Mouse (Mus musculus): ENCODE measurements around the gene Limd1. TPM values are rescaled to one million over a fixed set of nuclear protein-coding genes. Genes with fewer than 3 reads are reported as not detected.

Gene Limd1
- polyA plus RNA-seq, 1 experiment from 2014 or later: 30.9 TPM

- Histone ChIP-seq H3K4me3 (ENCODE audit: low read depth, low read length) (no peak overlapping the region), H3K9me3 (replicated peaks; ENCODE audit: control insufficient read depth, low read length) (no peaks in the 10 kb centered on the region), H3K27me3 (ENCODE audit: control insufficient read depth, insufficient read depth, low read length) (no peaks in the 10 kb centered on the region), H3K36me3 (ENCODE audit: control insufficient read depth, insufficient read depth, low read length) (peaks cover 12% of the 10 kb centered on the region), H3K4me2 (no peak overlapping the region), H3K27ac (ENCODE audit: low read depth, low read length) (no peak overlapping the region), H3K4me1 (ENCODE audit: control insufficient read depth, insufficient read depth, low read length) (no peaks in the 10 kb centered on the region), H3K9ac (ENCODE audit: low read depth, low read length) (no peak overlapping the region)
- WGBS (ENCODE audit: insufficient replicate concordance): 83% methylated on average over 2 of the region's 2 CpGs
- ATAC-seq (replicated peaks; ENCODE audit: insufficient number of reproducible peaks, low FRiP score, low TSS enrichment): no peak
Observed at GRCm38 (mm10) chr9:123512482-123512881, 34.0 kb downstream of the Limd1 start.

DNA sequence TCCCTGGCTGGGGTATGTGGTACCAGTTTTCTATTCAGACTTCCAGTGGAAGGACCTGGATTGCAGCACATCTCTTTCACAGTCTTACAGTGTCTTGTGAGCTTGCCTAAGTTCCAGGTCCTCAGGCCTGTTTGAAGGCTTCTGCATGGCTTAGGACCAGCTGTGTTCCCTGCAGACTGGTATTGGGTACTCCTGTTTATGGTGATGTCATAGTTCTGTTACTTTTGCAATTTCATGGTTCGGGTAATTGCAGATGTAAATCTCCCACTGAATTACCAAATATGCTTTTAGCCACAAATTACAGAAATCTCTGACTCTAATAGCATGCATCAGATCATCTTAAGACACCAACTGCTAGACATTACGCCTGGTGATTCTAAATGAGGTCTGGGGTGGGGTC lies 36.6 kb downstream of the Limd1 start:
- Histone ChIP-seq H3K27ac (ENCODE audit: low read depth, low read length) (no peak overlapping the region), H3K4me2 (no peak overlapping the region), H3K9ac (ENCODE audit: low read depth, low read length) (no peak overlapping the region), H3K4me1 (ENCODE audit: control insufficient read depth, insufficient read depth, low read length) (no peaks in the 10 kb centered on the region), H3K4me3 (ENCODE audit: low read depth, low read length) (no peak overlapping the region), H3K36me3 (ENCODE audit: control insufficient read depth, insufficient read depth, low read length) (peaks cover 20% of the 10 kb centered on the region), H3K9me3 (replicated peaks; ENCODE audit: control insufficient read depth, low read length) (no peaks in the 10 kb centered on the region), H3K27me3 (ENCODE audit: control insufficient read depth, insufficient read depth, low read length) (no peaks in the 10 kb centered on the region)
- ATAC-seq (replicated peaks; ENCODE audit: insufficient number of reproducible peaks, low FRiP score, low TSS enrichment): no peak
- 88% methylated on average over 2 of the region's 2 CpGs for WGBS (ENCODE audit: insufficient replicate concordance)

DNA sequence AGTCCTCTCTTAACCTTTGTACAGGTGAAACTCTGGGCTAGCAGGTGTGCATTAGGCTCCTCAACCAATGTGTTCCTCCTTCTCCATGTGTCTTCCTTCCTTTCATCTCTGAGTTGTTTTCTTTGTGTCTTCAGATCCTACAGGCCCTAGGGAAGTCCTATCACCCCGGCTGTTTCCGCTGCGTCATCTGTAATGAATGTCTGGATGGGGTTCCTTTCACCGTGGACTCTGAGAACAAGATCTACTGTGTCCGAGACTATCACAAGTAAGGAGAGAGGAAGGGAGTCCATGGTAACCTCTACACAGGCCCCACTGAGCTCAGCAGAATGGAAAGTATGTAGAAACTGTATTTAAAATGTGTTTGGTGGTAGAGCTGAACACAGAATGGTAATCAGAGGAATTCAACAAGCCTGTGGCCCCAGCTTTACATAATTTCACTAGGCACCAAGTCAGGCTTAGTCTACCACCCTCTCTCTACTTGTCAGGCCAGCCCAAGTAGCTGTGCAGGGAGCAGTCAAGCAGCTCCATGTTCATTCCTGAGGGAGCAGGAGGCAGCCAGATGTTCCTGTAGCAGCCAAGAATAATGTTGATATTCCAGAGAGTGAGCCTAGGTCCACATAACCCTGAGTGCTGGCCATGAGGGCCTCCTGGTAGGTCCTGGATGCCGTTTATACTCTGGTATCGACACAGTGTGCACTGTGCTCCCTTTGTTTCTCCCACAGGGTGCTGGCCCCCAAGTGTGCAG lies 38.3 kb downstream of the Limd1 start:
- H3K27ac ChIP-seq (ENCODE audit: low read depth, low read length): peak overlapping the region; percentile 7

DNA sequence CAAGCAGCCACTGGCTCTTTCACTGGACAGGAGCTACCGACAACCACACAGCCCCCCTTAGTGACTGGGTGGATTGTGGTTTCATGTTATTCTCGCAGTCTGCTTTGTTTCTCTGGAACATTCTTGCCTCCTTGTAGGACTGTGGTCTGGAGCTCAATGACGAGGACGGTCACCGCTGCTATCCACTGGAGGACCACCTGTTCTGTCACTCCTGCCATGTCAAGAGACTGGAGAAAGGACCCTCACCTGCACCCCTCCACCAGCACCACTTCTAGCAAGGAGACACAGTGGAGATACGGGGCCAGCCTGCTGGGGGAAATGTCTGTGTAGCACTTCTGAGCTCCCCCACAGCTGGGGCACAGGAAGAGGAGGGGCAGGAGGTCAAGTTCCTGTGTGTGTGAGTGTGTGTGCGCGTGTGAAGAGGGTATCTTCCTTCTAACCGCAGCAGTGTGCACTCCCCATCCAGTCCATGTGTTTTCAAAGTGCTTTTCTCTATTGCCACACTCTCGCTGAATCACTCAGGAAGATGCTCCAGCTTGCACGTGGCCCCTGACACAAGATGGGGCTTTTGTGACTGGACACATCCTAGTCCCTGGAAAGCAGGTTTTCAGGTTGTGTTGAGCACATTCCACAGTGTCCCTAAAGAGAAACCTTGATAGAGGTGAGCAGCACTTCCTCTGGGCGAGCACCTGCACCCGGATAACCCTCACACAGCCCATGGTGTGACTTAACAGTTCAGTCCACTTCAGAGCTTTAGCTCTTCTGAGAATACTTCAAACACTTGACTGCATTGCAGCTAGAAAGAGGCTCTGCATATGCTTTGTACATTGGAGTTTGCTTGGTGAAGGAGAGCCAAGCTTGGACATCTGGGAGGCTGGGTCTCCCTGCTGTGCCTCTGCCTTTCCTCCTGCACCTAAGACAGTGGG lies 40.7 kb downstream of the Limd1 start:
- no peak overlapping the region for H3K27ac ChIP-seq (ENCODE audit: low read depth, low read length)
- 81% methylated on average over 13 of the region's 13 CpGs for WGBS (ENCODE audit: insufficient replicate concordance)
- no peaks in the 10 kb centered on the region for H3K27me3 ChIP-seq (ENCODE audit: control insufficient read depth, insufficient read depth, low read length)

More for the DNA sequence above, 38.3 kb downstream of the Limd1 start:
- Histone ChIP-seq H3K4me3 (ENCODE audit: low read depth, low read length) (no peak overlapping the region), H3K9ac (ENCODE audit: low read depth, low read length) (no peak overlapping the region), H3K27me3 (ENCODE audit: control insufficient read depth, insufficient read depth, low read length) (no peaks in the 10 kb centered on the region), H3K36me3 (ENCODE audit: control insufficient read depth, insufficient read depth, low read length) (peaks cover 20% of the 10 kb centered on the region), H3K4me2 (no peak overlapping the region), H3K4me1 (ENCODE audit: control insufficient read depth, insufficient read depth, low read length) (no peaks in the 10 kb centered on the region), H3K9me3 (replicated peaks; ENCODE audit: control insufficient read depth, low read length) (no peaks in the 10 kb centered on the region)
- WGBS (ENCODE audit: insufficient replicate concordance): 63% methylated on average over 7 of the region's 7 CpGs
- no peak for ATAC-seq (replicated peaks; ENCODE audit: insufficient number of reproducible peaks, low FRiP score, low TSS enrichment)

GRCm38 (mm10) chr9:123520735-123521134 lies 42.2 kb downstream of the Limd1 start:
- Histone ChIP-seq H3K9ac (ENCODE audit: low read depth, low read length) (no peak overlapping the region), H3K4me3 (ENCODE audit: low read depth, low read length) (no peak overlapping the region), H3K4me2 (no peak overlapping the region), H3K9me3 (replicated peaks; ENCODE audit: control insufficient read depth, low read length) (no peaks in the 10 kb centered on the region), H3K27ac (ENCODE audit: low read depth, low read length) (no peak overlapping the region), H3K27me3 (ENCODE audit: control insufficient read depth, insufficient read depth, low read length) (no peaks in the 10 kb centered on the region), H3K4me1 (ENCODE audit: control insufficient read depth, insufficient read depth, low read length) (no peaks in the 10 kb centered on the region), H3K36me3 (ENCODE audit: control insufficient read depth, insufficient read depth, low read length) (peaks cover 17% of the 10 kb centered on the region)
- no peak for ATAC-seq (replicated peaks; ENCODE audit: insufficient number of reproducible peaks, low FRiP score, low TSS enrichment)
- WGBS (ENCODE audit: insufficient replicate concordance): 74% methylated on average over 3 of the region's 3 CpGs

More for the DNA sequence above, 40.7 kb downstream of the Limd1 start:
- Histone ChIP-seq H3K36me3 (ENCODE audit: control insufficient read depth, insufficient read depth, low read length) (peaks cover 17% of the 10 kb centered on the region), H3K4me3 (ENCODE audit: low read depth, low read length) (no peak overlapping the region), H3K9me3 (replicated peaks; ENCODE audit: control insufficient read depth, low read length) (no peaks in the 10 kb centered on the region), H3K4me1 (ENCODE audit: control insufficient read depth, insufficient read depth, low read length) (no peaks in the 10 kb centered on the region), H3K9ac (ENCODE audit: low read depth, low read length) (no peak overlapping the region), H3K4me2 (no peak overlapping the region)
- ATAC-seq (replicated peaks; ENCODE audit: insufficient number of reproducible peaks, low FRiP score, low TSS enrichment): no peak

- Histone ChIP-seq H3K4me3 (ENCODE audit: low read depth, low read length) (no peak overlapping the region), H3K4me2 (no peak overlapping the region), H3K4me1 (ENCODE audit: control insufficient read depth, insufficient read depth, low read length) (peaks cover 3% of the 10 kb centered on the region; the same call in 1 of the 2 replicates), H3K27me3 (ENCODE audit: control insufficient read depth, insufficient read depth, low read length) (no peaks in the 10 kb centered on the region), H3K27ac (ENCODE audit: low read depth, low read length) (no peak overlapping the region), H3K36me3 (ENCODE audit: control insufficient read depth, insufficient read depth, low read length) (peaks cover 7% of the 10 kb centered on the region), H3K9ac (ENCODE audit: low read depth, low read length) (no peak overlapping the region), H3K9me3 (replicated peaks; ENCODE audit: control insufficient read depth, low read length) (no peaks in the 10 kb centered on the region)
- WGBS (ENCODE audit: insufficient replicate concordance): 33% methylated on average over 3 of the region's 3 CpGs
- ATAC-seq (replicated peaks; ENCODE audit: insufficient number of reproducible peaks, low FRiP score, low TSS enrichment): no peak
Observed at GRCm38 (mm10) chr9:123523676-123524075, 45.2 kb downstream of the Limd1 start.

- H3K4me3 ChIP-seq (ENCODE audit: low read depth, low read length): no peak overlapping the region
- 3% methylated on average over 1 of the region's 1 CpGs for WGBS (ENCODE audit: insufficient replicate concordance)
- no peaks in the 10 kb centered on the region for H3K9me3 ChIP-seq (replicated peaks; ENCODE audit: control insufficient read depth, low read length)
Observed at GRCm38 (mm10) chr9:123525095-123525494, 46.6 kb downstream of the Limd1 start.

DNA sequence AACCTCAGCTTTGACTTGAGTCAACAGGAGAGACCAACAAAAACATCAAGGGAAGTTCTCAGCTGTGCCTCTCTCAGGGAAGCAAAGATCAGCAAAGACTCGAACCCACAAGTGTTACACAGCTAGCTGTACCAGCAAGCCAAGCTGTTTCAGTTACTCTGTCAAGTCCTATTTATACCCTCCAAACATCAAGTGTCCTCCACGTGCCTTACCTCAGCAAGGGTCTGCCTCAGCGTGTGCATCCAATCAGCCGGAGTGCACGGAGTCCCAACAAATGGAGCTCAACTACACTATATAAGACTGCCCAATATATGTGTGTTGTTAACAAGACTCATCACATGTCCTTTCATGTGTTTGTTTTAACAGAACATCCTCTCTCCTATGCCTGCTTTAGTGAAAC lies 48.0 kb downstream of the Limd1 start:
- Histone ChIP-seq H3K27ac (ENCODE audit: low read depth, low read length) (no peak overlapping the region), H3K9me3 (replicated peaks; ENCODE audit: control insufficient read depth, low read length) (no peaks in the 10 kb centered on the region), H3K4me1 (ENCODE audit: control insufficient read depth, insufficient read depth, low read length) (peaks cover 6% of the 10 kb centered on the region), H3K27me3 (ENCODE audit: control insufficient read depth, insufficient read depth, low read length) (no peaks in the 10 kb centered on the region), H3K4me2 (no peak overlapping the region), H3K4me3 (ENCODE audit: low read depth, low read length) (no peak overlapping the region), H3K9ac (ENCODE audit: low read depth, low read length) (no peak overlapping the region), H3K36me3 (ENCODE audit: control insufficient read depth, insufficient read depth, low read length) (no peaks in the 10 kb centered on the region)
- ATAC-seq (replicated peaks; ENCODE audit: insufficient number of reproducible peaks, low FRiP score, low TSS enrichment): no peak
- WGBS (ENCODE audit: insufficient replicate concordance): 57% methylated on average over 5 of the region's 5 CpGs

More at GRCm38 (mm10) chr9:123525095-123525494, 46.6 kb downstream of the Limd1 start:
- Histone ChIP-seq H3K36me3 (ENCODE audit: control insufficient read depth, insufficient read depth, low read length) (no peaks in the 10 kb centered on the region), H3K9ac (ENCODE audit: low read depth, low read length) (no peak overlapping the region), H3K4me2 (no peak overlapping the region), H3K27me3 (ENCODE audit: control insufficient read depth, insufficient read depth, low read length) (no peaks in the 10 kb centered on the region), H3K27ac (ENCODE audit: low read depth, low read length) (no peak overlapping the region), H3K4me1 (ENCODE audit: control insufficient read depth, insufficient read depth, low read length) (peaks cover 3% of the 10 kb centered on the region; the same call in 1 of the 2 replicates)
- ATAC-seq (replicated peaks; ENCODE audit: insufficient number of reproducible peaks, low FRiP score, low TSS enrichment): no peak
